Mouse (Mus musculus): ENCODE data around the gene Pcca. TPM values are rescaled to one million over a fixed set of nuclear protein-coding genes. Genes with fewer than 3 reads are reported as not detected.

Pcca gene
- polyA plus RNA-seq, 1 experiment from 2014 or later: 33.3 TPM

GRCm38 (mm10) chr14:122823791-122824190, 289.7 kb downstream of the Pcca start:
- no peak for ATAC-seq
- H3K27me3 ChIP-seq (replicated peaks; ENCODE audit: control insufficient read depth, insufficient read depth, low read length): no peaks in the 10 kb centered on the region
- H3K4me2 ChIP-seq (ENCODE audit: low read length): no peak overlapping the region
- H3K27ac ChIP-seq (ENCODE audit: low read depth, low read length): no peak overlapping the region
- H3K9ac ChIP-seq (ENCODE audit: low read depth, low read length): no peak overlapping the region
- 69% methylated on average over 2 of the region's 2 CpGs for WGBS
- H3K4me1 ChIP-seq (ENCODE audit: control insufficient read depth, insufficient read depth, low read depth, low read length): no peaks in the 10 kb centered on the region
- H3K36me3 ChIP-seq (ENCODE audit: control insufficient read depth, insufficient read depth, low read length): no peaks in the 10 kb centered on the region
- H3K4me3 ChIP-seq (ENCODE audit: low read length): no peak overlapping the region
- H3K9me3 ChIP-seq (ENCODE audit: control insufficient read depth, low read length): no peaks in the 10 kb centered on the region

DNA sequence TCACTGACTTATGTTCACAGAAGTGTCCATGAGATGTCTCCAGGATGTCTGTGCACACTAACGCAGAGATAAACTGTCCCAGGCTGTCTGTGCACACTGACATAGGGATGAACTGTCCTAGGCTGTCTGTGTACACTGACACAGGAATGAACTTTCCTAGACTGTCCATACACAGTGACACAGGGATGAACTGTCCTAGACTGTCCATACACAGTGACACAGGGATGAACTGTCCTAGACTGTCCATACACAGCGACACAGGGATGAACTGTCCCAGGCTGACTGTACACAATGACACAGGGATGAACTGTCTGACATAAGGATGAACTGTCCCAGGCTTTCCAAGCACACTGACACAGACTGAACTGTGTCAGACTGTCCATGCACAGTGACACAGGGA, 291.3 kb downstream of the Pcca start:
- H3K4me3 ChIP-seq (ENCODE audit: low read length): no peak overlapping the region
- H3K36me3 ChIP-seq (ENCODE audit: control insufficient read depth, insufficient read depth, low read length): no peaks in the 10 kb centered on the region
- H3K9me3 ChIP-seq (ENCODE audit: control insufficient read depth, low read length): no peaks in the 10 kb centered on the region
- H3K27me3 ChIP-seq (replicated peaks; ENCODE audit: control insufficient read depth, insufficient read depth, low read length): no peaks in the 10 kb centered on the region
- no peak for ATAC-seq
- H3K9ac ChIP-seq (ENCODE audit: low read depth, low read length): no peak overlapping the region
- WGBS: 93% methylated on average over 2 of the region's 2 CpGs
- H3K4me1 ChIP-seq (ENCODE audit: control insufficient read depth, insufficient read depth, low read depth, low read length): no peaks in the 10 kb centered on the region
- no peak overlapping the region for H3K27ac ChIP-seq (ENCODE audit: low read depth, low read length)
- no peak overlapping the region for H3K4me2 ChIP-seq (ENCODE audit: low read length)

GRCm38 (mm10) chr14:122830433-122830832, 296.3 kb downstream of the Pcca start:
- H3K27me3 ChIP-seq (replicated peaks; ENCODE audit: control insufficient read depth, insufficient read depth, low read length): no peaks in the 10 kb centered on the region
- no peak overlapping the region for H3K4me2 ChIP-seq (ENCODE audit: low read length)
- H3K9ac ChIP-seq (ENCODE audit: low read depth, low read length): no peak overlapping the region
- H3K4me1 ChIP-seq (ENCODE audit: control insufficient read depth, insufficient read depth, low read depth, low read length): no peaks in the 10 kb centered on the region
- no peaks in the 10 kb centered on the region for H3K9me3 ChIP-seq (ENCODE audit: control insufficient read depth, low read length)
- no peak overlapping the region for H3K27ac ChIP-seq (ENCODE audit: low read depth, low read length)
- no peaks in the 10 kb centered on the region for H3K36me3 ChIP-seq (ENCODE audit: control insufficient read depth, insufficient read depth, low read length)
- WGBS: 83% methylated on average over 1 of the region's 1 CpGs
- no peak for ATAC-seq
- H3K4me3 ChIP-seq (ENCODE audit: low read length): no peak overlapping the region

- no peak overlapping the region for H3K27ac ChIP-seq (ENCODE audit: low read depth, low read length)
- H3K9me3 ChIP-seq (ENCODE audit: control insufficient read depth, low read length): no peaks in the 10 kb centered on the region
- H3K4me1 ChIP-seq (ENCODE audit: control insufficient read depth, insufficient read depth, low read depth, low read length): no peaks in the 10 kb centered on the region; the same call in 1 of the 2 replicates
- H3K27me3 ChIP-seq (replicated peaks; ENCODE audit: control insufficient read depth, insufficient read depth, low read length): no peaks in the 10 kb centered on the region
- H3K9ac ChIP-seq (ENCODE audit: low read depth, low read length): no peak overlapping the region
- no peak overlapping the region for H3K4me3 ChIP-seq (ENCODE audit: low read length)
- no peak for ATAC-seq
- H3K4me2 ChIP-seq (ENCODE audit: low read length): no peak overlapping the region
- 91% methylated on average over 3 of the region's 3 CpGs for WGBS
- H3K36me3 ChIP-seq (ENCODE audit: control insufficient read depth, insufficient read depth, low read length): no peaks in the 10 kb centered on the region
These were observed 299.5 kb downstream of the Pcca start for GRCm38 (mm10) chr14:122833666-122834065.

GRCm38 (mm10) chr14:122834753-122835152, 300.6 kb downstream of the Pcca start:
- Histone ChIP-seq H3K9me3 (ENCODE audit: control insufficient read depth, low read length) (no peaks in the 10 kb centered on the region), H3K4me1 (ENCODE audit: control insufficient read depth, insufficient read depth, low read depth, low read length) (no peaks in the 10 kb centered on the region; the same call in 1 of the 2 replicates), H3K9ac (ENCODE audit: low read depth, low read length) (no peak overlapping the region), H3K36me3 (ENCODE audit: control insufficient read depth, insufficient read depth, low read length) (no peaks in the 10 kb centered on the region), H3K27ac (ENCODE audit: low read depth, low read length) (no peak overlapping the region), H3K4me2 (ENCODE audit: low read length) (no peak overlapping the region), H3K27me3 (replicated peaks; ENCODE audit: control insufficient read depth, insufficient read depth, low read length) (no peaks in the 10 kb centered on the region), H3K4me3 (ENCODE audit: low read length) (no peak overlapping the region)
- 93% methylated on average over 1 of the region's 1 CpGs for WGBS
- no peak for ATAC-seq

DNA sequence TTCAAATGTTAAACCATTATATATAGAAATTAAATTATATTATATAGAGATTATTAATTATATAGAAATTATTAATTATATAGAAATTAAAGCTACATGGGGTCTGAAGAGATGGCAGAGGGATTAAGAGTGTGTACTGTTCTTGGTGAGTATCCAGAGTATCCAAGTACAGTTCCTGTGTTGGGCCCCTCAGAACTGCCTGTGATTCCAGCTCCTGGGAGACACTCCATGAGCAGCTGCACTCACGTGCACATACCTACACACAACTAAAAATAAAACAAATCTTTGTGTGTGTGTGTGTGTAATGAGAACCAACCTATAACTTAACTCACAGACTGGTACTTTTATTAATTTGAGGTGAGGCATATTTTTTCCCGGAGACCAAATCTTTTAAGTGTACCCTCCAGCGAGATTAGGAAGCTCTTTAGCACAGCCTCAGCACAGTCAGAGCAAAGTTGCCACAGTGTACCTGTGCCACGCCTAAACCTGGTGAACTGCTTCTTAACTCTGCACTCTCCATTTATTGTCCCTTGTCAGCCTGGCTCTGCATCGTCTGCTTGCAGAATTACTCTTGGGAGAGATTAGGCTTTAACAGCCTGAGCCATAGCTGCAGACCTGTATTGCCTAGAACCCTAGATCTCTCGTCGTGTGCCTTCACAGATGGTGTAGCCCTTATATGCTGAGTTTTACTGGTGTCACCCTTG, 301.5 kb downstream of the Pcca start:
- no peaks in the 10 kb centered on the region for H3K36me3 ChIP-seq (ENCODE audit: control insufficient read depth, insufficient read depth, low read length)
- no peak overlapping the region for H3K27ac ChIP-seq (ENCODE audit: low read depth, low read length)
- no peak overlapping the region for H3K4me2 ChIP-seq (ENCODE audit: low read length)
- WGBS: 59% methylated on average over 7 of the region's 7 CpGs
- no peaks in the 10 kb centered on the region; the same call in 1 of the 2 replicates for H3K4me1 ChIP-seq (ENCODE audit: control insufficient read depth, insufficient read depth, low read depth, low read length)
- H3K9me3 ChIP-seq (ENCODE audit: control insufficient read depth, low read length): no peaks in the 10 kb centered on the region
- no peak for ATAC-seq
- H3K9ac ChIP-seq (ENCODE audit: low read depth, low read length): no peak overlapping the region
- no peaks in the 10 kb centered on the region for H3K27me3 ChIP-seq (replicated peaks; ENCODE audit: control insufficient read depth, insufficient read depth, low read length)
- H3K4me3 ChIP-seq (ENCODE audit: low read length): no peak overlapping the region

- 25% methylated on average over 4 of the region's 4 CpGs for WGBS
- H3K27ac ChIP-seq (ENCODE audit: low read depth, low read length): no peak overlapping the region
- H3K36me3 ChIP-seq (ENCODE audit: control insufficient read depth, insufficient read depth, low read length): no peaks in the 10 kb centered on the region
- H3K27me3 ChIP-seq (replicated peaks; ENCODE audit: control insufficient read depth, insufficient read depth, low read length): no peaks in the 10 kb centered on the region
- ATAC-seq: no peak
- H3K9me3 ChIP-seq (ENCODE audit: control insufficient read depth, low read length): no peaks in the 10 kb centered on the region
- no peak overlapping the region for H3K9ac ChIP-seq (ENCODE audit: low read depth, low read length)
- H3K4me2 ChIP-seq (ENCODE audit: low read length): no peak overlapping the region
- no peak overlapping the region for H3K4me3 ChIP-seq (ENCODE audit: low read length)
- no peaks in the 10 kb centered on the region; the same call in 1 of the 2 replicates for H3K4me1 ChIP-seq (ENCODE audit: control insufficient read depth, insufficient read depth, low read depth, low read length)
These were observed 302.1 kb downstream of the Pcca start for GRCm38 (mm10) chr14:122836221-122836620.

DNA sequence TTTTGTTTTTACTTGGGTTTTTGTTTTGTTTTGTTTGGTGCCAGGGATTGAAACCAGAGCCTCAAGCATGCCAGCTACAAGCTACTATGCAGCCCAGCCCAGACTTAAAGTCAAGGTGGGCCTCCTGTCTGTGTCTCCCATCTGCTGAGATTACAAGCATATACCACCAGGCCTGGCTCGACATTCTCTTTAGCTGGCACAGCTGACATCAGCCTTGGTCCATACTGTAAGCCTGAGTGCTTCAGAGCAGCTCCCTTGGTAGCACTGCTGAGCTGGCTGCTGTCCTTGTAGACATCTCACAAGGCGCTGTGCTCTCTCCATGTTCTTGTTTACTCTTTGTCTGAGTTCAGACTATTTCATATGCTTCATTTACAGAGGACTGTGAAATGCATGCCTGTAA, 302.9 kb downstream of the Pcca start:
- Histone ChIP-seq H3K4me2 (ENCODE audit: low read length) (no peak overlapping the region), H3K4me3 (ENCODE audit: low read length) (no peak overlapping the region), H3K9ac (ENCODE audit: low read depth, low read length) (no peak overlapping the region), H3K4me1 (ENCODE audit: control insufficient read depth, insufficient read depth, low read depth, low read length) (no peaks in the 10 kb centered on the region; the same call in 1 of the 2 replicates), H3K27me3 (replicated peaks; ENCODE audit: control insufficient read depth, insufficient read depth, low read length) (no peaks in the 10 kb centered on the region), H3K27ac (ENCODE audit: low read depth, low read length) (no peak overlapping the region), H3K9me3 (ENCODE audit: control insufficient read depth, low read length) (no peaks in the 10 kb centered on the region), H3K36me3 (ENCODE audit: control insufficient read depth, insufficient read depth, low read length) (no peaks in the 10 kb centered on the region)
- WGBS: 48% methylated on average over 2 of the region's 2 CpGs
- no peak for ATAC-seq

DNA sequence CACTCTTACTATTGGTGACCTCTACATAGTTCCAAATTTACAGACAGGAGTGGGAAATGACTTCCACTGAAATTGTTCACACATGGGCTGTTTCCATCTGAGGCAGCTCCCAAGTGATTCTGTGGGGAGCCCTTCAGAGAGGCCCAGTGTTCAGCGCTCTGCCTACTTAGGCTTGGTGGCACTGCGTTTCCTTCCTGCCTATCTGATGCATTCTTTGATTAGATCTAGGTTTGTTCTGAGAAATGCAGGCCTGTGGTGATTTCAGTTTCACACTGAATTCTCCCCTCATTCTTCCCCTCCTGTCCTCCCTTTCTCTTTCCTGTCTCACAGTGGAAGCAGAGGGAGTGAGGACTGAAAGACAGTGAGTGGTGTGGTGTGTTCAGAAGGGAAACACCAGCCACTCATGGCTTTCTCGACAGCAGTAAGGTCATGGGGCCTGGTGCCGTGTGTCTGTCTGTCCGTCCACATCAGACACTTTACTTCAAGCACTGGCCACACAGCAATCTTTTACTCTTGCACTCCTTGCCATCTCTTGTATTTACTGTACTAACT, 318.5 kb downstream of the Pcca start:
- no peak overlapping the region for H3K9ac ChIP-seq (ENCODE audit: low read depth, low read length)
- no peaks in the 10 kb centered on the region for H3K36me3 ChIP-seq (ENCODE audit: control insufficient read depth, insufficient read depth, low read length)
- no peak for ATAC-seq
- H3K27ac ChIP-seq (ENCODE audit: low read depth, low read length): no peak overlapping the region
- H3K4me3 ChIP-seq (ENCODE audit: low read length): no peak overlapping the region
- H3K9me3 ChIP-seq (ENCODE audit: control insufficient read depth, low read length): no peaks in the 10 kb centered on the region
- WGBS: 83% methylated on average over 5 of the region's 5 CpGs
- H3K27me3 ChIP-seq (replicated peaks; ENCODE audit: control insufficient read depth, insufficient read depth, low read length): no peaks in the 10 kb centered on the region
- no peaks in the 10 kb centered on the region for H3K4me1 ChIP-seq (ENCODE audit: control insufficient read depth, insufficient read depth, low read depth, low read length)
- H3K4me2 ChIP-seq (ENCODE audit: low read length): no peak overlapping the region
